Mouse (Mus musculus) liver, adult 2 months (tissue): ENCODE data around the gene Sox5. TPM values are rescaled to one million over a fixed set of nuclear protein-coding genes. Genes with fewer than 3 reads are reported as not detected.
A peak's percentile ranks its signal among the peaks of the same experiment; 100 is the strongest.

Source experiments
- DNase-seq: peaks from one replicate; pipeline ENCODE4 v3.0.0-alpha.2; 2011; ENCODE audit warnings: low read depth, low spot score; ENCODE audit errors: extremely low read depth
- H3K27ac ChIP-seq: fragments of 200-500 bp; replicated peaks from 2 replicates; pipeline ENCODE4 v1.5.1; 2012; ENCODE audit warnings: low read depth, mild to moderate bottlenecking, control low read depth, inconsistent platforms, low read length; ENCODE audit not compliant: insufficient read depth
- H3K27me3 ChIP-seq: fragments of 200-500 bp; 2 replicates; pipeline ENCODE4 v1.6.1; 2012; ENCODE audit warnings: mild to moderate bottlenecking, moderate library complexity, low read length, inconsistent platforms; ENCODE audit not compliant: control insufficient read depth, insufficient read depth
- H3K36me3 ChIP-seq: fragments of 200-500 bp; 2 replicates; pipeline ENCODE4 v1.6.1; 2012; ENCODE audit warnings: low read length, inconsistent platforms; ENCODE audit not compliant: control insufficient read depth, insufficient read depth
- H3K4me1 ChIP-seq: fragments of 200-500 bp; 2 replicates; pipeline ENCODE4 v1.6.1; 2011; ENCODE audit warnings: low read length; ENCODE audit not compliant: control insufficient read depth, insufficient read depth
- H3K4me3 ChIP-seq: fragments of 200-500 bp; 2 replicates; pipeline ENCODE4 v1.5.1; 2011; ENCODE audit warnings: low read depth, mild to moderate bottlenecking, control low read depth, low read length, moderate library complexity; ENCODE audit not compliant: insufficient read depth
- H3K79me2 ChIP-seq: fragments of 200-500 bp; 2 replicates; pipeline ENCODE4 v1.6.1; 2012; ENCODE audit warnings: inconsistent platforms, mild to moderate bottlenecking, low read length, moderate library complexity; ENCODE audit not compliant: control insufficient read depth, insufficient read depth
- H3K9ac ChIP-seq: fragments of 200-500 bp; 2 replicates; pipeline ENCODE4 v1.6.1; 2012; ENCODE audit warnings: low read depth, mild to moderate bottlenecking, control low read depth, inconsistent platforms, low read length
- CTCF ChIP-seq: fragments of 200-500 bp; IDR thresholded peaks from 2 replicates; pipeline ENCODE4 v1.5.1; 2011; ENCODE audit warnings: low read depth, low read length, control low read depth
- POLR2A ChIP-seq: fragments of 200-500 bp; IDR thresholded peaks from 2 replicates; pipeline ENCODE4 v1.6.1; 2011; ENCODE audit warnings: low read length, control low read depth; ENCODE audit not compliant: insufficient read depth; ENCODE audit errors: extremely low read depth
- WGBS: fragments of 180-500 bp; shearing (Covaris S2); methylation state at CpG from one replicate; pipeline ENCODE4 v1.1.7; 2018; 5-methylcytosine and 5-hydroxymethylcytosine counted together
- polyA plus RNA-seq: library from polyadenylated mRNA; depleted of rRNA; stranded (reverse); fragments of >200 nt; gene quantifications from 2 replicates; pipeline ENCODE4 v1.2.3, GENCODE M21; 2012
- total RNA-seq: library from RNA; depleted of rRNA; stranded (reverse); fragments of >200 nt; gene quantifications from 2 replicates; pipeline ENCODE4 v1.2.3, GENCODE M21; 2014

Gene Sox5
- total and polyA plus RNA-seq, 2 experiments = 7.5 to 31.6 TPM

GRCm38 (mm10) chr6:144453147-144453546 is 328.6 kb downstream of the Sox5 start:
- no peaks in the 10 kb centered on the region for H3K27me3 ChIP-seq
- DNase-seq = no peak

GRCm38 (mm10) chr6:144452200-144452977 is 329.4 kb downstream of the Sox5 start:
- TF ChIP-seq CTCF (no peak), POLR2A (no peak)
- Histone ChIP-seq H3K4me3 (no peak overlapping the region), H3K79me2 (no peaks in the 10 kb centered on the region), H3K9ac (no peak overlapping the region), H3K36me3 (no peaks in the 10 kb centered on the region), H3K4me1 (no peaks in the 10 kb centered on the region), H3K27ac (no peak overlapping the region), H3K27me3 (no peaks in the 10 kb centered on the region)
- no peak for DNase-seq
- WGBS = 91% methylated on average over 11 of the region's 11 CpGs

More at GRCm38 (mm10) chr6:144453147-144453546, 328.6 kb downstream of the Sox5 start:
- Histone ChIP-seq H3K79me2 (no peaks in the 10 kb centered on the region), H3K4me1 (no peaks in the 10 kb centered on the region), H3K9ac (no peak overlapping the region), H3K27ac (no peak overlapping the region), H3K36me3 (no peaks in the 10 kb centered on the region), H3K4me3 (no peak overlapping the region)
- TF ChIP-seq CTCF = no peak
- TF ChIP-seq POLR2A = no peak
- 52% methylated on average over 1 of the region's 1 CpGs for WGBS

GRCm38 (mm10) chr6:144451631-144452030 is 330.1 kb downstream of the Sox5 start:
- no peaks in the 10 kb centered on the region for H3K36me3 ChIP-seq
- H3K27me3 ChIP-seq = no peaks in the 10 kb centered on the region
- no peaks in the 10 kb centered on the region for H3K79me2 ChIP-seq
- H3K27ac ChIP-seq = no peak overlapping the region
- no peak overlapping the region for H3K4me3 ChIP-seq
- WGBS = 90% methylated on average over 4 of the region's 4 CpGs
- H3K4me1 ChIP-seq = no peaks in the 10 kb centered on the region
- TF ChIP-seq POLR2A = no peak
- no peak for TF ChIP-seq CTCF
- no peak overlapping the region for H3K9ac ChIP-seq
- DNase-seq = no peak

GRCm38 (mm10) chr6:144445761-144446373 is 335.9 kb downstream of the Sox5 start:
- Histone ChIP-seq H3K9ac (no peak overlapping the region), H3K79me2 (no peaks in the 10 kb centered on the region), H3K4me3 (no peak overlapping the region), H3K27ac (no peak overlapping the region), H3K36me3 (no peaks in the 10 kb centered on the region), H3K27me3 (no peaks in the 10 kb centered on the region), H3K4me1 (no peaks in the 10 kb centered on the region)
- 92% methylated on average over 8 of the region's 8 CpGs for WGBS
- TF ChIP-seq POLR2A (no peak), CTCF (no peak)
- DNase-seq = no peak

- TF ChIP-seq POLR2A (no peak), CTCF (no peak)
- no peaks in the 10 kb centered on the region for H3K27me3 ChIP-seq
- whole genome bisulfite sequencing = 72% methylated on average over 5 of the region's 5 CpGs
These were observed 337.4 kb downstream of the Sox5 start for GRCm38 (mm10) chr6:144444367-144444766.

GRCm38 (mm10) chr6:144443681-144444080 is 338.1 kb downstream of the Sox5 start:
- no peak overlapping the region for H3K27ac ChIP-seq
- H3K79me2 ChIP-seq = no peaks in the 10 kb centered on the region
- no peak for DNase-seq
- TF ChIP-seq POLR2A (no peak), CTCF (peak; percentile 12; the same call in 1 of the 2 replicates)
- no peak overlapping the region for H3K4me3 ChIP-seq
- H3K4me1 ChIP-seq = no peaks in the 10 kb centered on the region
- 82% methylated on average over 1 of the region's 1 CpGs for WGBS
- no peaks in the 10 kb centered on the region for H3K36me3 ChIP-seq
- no peaks in the 10 kb centered on the region for H3K27me3 ChIP-seq
- H3K9ac ChIP-seq = no peak overlapping the region

More at GRCm38 (mm10) chr6:144444367-144444766, 337.4 kb downstream of the Sox5 start:
- H3K4me3 ChIP-seq = no peak overlapping the region
- H3K36me3 ChIP-seq = no peaks in the 10 kb centered on the region
- DNase-seq = no peak
- no peak overlapping the region for H3K27ac ChIP-seq
- H3K79me2 ChIP-seq = no peaks in the 10 kb centered on the region
- no peak overlapping the region for H3K9ac ChIP-seq
- no peaks in the 10 kb centered on the region for H3K4me1 ChIP-seq
